Mouse (Mus musculus): ENCODE measurements around the gene Zyg11a.
"Not testable (repeated sequence)": the region's sequence is repeated elsewhere in the genome, so short reads cannot be mapped to it uniquely, and the experiment has no call there.

Zyg11a gene

GRCm38 (mm10) chr4:108217332-108218179 lies at the start of gene Zyg11a:
Zyg11a (minus strand) TSS chr4:108218048.
- peak; percentile 15 for DNase-seq (ENCODE audit: low read depth, low spot score)

GRCm38 (mm10) chr4:108265774-108266173 lies 47.9 kb upstream of the Zyg11a start:
- DNase-seq (ENCODE audit: low read depth, low spot score): no peak

DNA sequence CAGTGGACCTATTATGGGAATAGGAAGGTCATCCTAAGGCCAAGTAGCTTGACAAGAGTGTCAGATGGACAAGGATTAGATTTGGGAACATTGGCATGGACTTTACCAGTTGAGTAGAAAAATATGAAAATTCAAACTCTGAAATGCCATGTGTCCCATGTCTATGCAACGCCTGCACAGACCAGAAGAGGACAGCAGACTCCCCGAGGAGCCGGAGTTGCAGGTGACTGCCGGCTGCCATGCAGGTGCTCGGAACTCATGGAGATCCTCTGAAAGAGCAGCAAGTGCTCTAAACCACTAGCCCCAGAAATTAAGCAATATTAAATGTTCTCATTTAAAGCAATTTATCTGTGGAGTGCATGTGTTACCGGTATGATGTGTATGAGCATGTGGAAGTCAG lies 35.5 kb upstream of the Zyg11a start:
- DNase-seq (ENCODE audit: low read depth, low spot score): peak; percentile 7

DNA sequence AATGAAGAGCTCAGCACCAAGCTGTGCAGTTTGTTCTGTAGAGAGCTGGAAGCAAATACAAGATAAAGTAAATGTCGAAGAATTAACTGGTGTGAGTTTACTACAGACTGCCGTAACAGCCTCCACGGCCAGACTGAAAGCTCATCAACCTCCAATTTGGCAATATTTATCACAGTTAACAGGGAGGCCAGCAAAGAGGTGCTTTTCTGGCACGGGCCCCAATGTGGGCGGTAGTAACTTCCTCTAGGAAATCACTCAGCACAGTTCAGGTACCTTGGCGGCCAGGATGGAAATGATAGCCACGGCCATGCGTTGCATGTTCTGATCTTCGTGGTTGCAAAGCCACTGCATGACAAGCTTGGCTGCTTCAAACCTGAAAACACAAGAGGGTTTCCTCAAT lies 32.7 kb upstream of the Zyg11a start:
- no peak for DNase-seq (ENCODE audit: low read depth, low spot score)

DNA sequence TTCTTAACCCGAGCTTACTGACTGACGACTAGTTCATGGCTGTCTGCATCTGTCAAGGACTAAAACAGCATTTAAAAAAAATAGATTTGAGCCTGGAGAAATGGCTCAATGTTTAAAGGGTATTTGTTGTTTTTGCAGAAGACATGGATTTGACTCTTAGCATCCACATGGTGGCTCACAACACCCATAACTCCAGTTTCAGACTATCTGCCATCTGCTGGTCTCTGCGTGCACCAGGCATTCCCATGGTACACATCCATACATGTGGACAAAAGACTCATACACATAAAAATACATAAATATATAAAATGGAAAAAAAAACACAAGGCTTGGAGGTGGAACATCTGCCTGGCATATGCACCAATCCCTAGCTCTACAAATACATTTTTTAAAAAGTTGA lies 31.5 kb upstream of the Zyg11a start:
- no peak for DNase-seq (ENCODE audit: low read depth, low spot score)

- no peak for DNase-seq (ENCODE audit: low read depth, low spot score)
These were observed 15.8 kb upstream of the Zyg11a start for GRCm38 (mm10) chr4:108233654-108234053.

GRCm38 (mm10) chr4:108225341-108225872 lies 7.6 kb upstream of the Zyg11a start:
- DNase-seq (ENCODE audit: low read depth, low spot score): no peak

GRCm38 (mm10) chr4:108222507-108222906 lies 4.7 kb upstream of the Zyg11a start:
- no peak for DNase-seq (ENCODE audit: low read depth, low spot score)

- DNase-seq (ENCODE audit: low read depth, low spot score): no peak
These were observed 1.2 kb upstream of the Zyg11a start for GRCm38 (mm10) chr4:108219019-108219418.

GRCm38 (mm10) chr4:108213023-108213422 lies 4.8 kb downstream of the Zyg11a start:
- no peak for DNase-seq (ENCODE audit: low read depth, low spot score)

- no peak for DNase-seq (ENCODE audit: low read depth, low spot score)
These were observed 13.2 kb downstream of the Zyg11a start for GRCm38 (mm10) chr4:108204629-108205028.

DNA sequence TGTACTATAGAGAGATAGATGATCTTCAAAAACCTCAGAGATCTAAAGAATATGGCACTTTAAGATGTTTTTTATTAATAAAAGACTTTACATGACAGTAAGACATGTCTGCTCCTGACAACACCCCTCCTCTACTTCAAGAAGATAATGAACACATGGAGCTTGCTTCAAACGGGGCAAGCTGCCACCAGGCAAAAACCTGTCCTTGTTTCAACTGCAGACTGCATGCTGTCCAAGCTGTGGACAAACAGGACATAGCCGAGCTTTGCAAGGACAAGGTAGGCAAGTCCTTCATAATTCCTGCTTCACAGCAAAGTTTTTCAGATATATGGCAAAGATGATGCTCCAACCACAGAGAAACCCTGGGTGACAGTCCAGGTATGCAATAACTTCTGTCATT lies 18.6 kb downstream of the Zyg11a start:
- DNase-seq (ENCODE audit: low read depth, low spot score): no peak

DNA sequence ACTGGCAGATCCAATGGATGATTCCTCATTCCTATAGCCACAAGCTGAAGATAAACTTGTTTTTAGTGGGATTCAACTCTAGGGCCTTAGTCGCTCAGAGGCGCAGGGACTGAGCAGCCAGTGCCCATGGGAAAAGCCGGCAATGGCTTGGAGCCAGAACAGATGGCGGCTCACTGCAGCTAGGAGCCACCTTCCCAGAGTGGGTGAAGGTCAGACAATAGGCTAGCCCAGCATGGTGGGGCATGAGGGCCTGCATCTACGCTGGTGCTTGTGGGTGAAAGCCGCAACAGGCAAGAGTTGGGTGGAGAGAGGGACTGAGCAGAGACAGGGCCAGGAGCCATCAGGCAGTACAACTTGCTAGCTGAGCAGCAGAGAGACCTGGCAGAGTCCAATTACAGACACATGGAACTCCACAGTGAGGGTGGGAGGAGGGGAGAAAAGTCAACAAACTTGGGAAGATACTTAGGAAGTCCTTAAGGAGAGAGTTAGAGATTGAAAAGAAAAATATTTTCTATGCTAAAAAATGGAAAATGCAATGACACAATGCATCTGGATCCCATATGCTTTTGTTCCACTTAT lies 21.5 kb downstream of the Zyg11a start:
- DNase-seq (ENCODE audit: low read depth, low spot score): no peak

- DNase-seq (ENCODE audit: low read depth, low spot score): no peak
These were observed 25.0 kb downstream of the Zyg11a start for GRCm38 (mm10) chr4:108192821-108193323.

GRCm38 (mm10) chr4:108182278-108182677 lies 35.6 kb downstream of the Zyg11a start:
- no peak for DNase-seq (ENCODE audit: low read depth, low spot score)

DNA sequence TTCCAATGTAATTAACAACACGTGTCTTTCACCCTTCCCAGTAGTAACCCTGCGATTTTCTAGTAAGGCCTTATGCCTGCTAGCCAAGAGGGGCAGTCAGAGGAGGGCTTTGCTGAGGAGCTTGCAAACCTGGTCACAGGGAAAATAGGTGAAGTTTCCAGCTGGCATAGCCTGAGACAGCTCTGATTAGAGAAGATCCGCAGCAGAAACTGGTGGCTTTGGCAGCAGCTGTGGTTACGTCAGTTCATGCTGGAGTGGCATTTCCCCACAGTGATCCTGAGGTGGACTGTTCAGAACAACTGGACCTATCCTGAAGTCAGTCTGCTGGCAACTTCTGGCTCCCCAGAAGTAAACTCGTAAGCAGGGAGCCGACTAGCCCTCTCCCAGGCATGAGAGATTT lies 49.8 kb downstream of the Zyg11a start:
- DNase-seq (ENCODE audit: low read depth, low spot score): no peak

DNA sequence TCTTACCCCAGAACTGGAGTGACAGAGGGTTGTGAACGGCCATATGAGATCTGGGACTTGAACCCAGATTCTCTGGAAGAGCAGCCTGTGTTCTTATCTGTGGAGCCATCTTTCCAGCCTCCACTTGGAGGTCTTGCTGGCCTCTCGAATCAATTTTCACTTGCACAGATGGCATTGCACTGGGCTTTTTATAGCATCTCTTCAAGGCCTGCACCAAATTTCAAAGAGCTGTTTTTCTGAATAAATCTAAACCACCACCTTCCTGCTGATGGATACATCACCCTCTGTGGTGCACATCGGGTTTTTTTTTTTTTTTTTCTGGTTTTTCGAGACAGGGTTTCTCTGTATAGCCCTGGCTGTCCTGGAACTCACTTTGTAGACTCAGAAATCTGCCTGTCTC lies 51.0 kb downstream of the Zyg11a start:
- no peak for DNase-seq (ENCODE audit: low read depth, low spot score)

DNA sequence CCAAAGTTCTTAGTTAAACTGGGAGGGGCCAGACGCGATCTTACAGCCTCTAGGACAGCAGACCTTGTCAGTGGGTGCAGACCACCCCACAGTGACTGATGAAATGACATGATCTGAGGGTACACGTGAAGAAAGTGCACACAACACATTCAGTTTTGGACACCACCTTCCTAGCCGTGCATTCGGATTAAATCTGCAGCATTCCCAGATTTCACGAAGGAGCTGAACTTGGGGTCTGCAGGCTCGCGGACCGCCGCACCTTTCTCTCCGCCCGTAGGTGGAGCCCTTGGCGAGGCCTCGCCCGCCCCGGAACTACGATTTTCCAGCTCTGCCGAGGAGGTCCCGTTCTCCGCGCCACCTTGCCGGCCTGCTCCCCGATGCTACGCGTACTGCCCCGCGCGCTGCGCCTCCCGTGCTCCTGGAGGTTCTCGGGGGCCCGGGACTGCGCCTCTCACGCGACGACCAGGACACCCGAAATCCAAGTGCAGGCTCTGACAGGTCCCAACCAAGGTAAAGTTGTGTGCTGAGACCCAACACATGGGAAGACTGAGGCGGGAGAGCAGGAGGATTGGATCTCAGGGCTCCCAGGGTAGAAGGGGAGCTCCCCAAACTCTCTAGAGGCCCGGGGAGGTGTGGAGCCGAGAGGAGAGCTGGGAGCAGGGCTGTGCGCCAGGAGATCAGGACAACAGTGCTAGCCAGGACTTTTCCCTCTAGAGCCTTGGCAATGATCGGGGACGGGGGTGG lies 52.5 kb downstream of the Zyg11a start, which contains the start of gene Echdc2:
TSS of gene Echdc2 (plus strand) at position 286 of the 744 bp plus-strand sequence.
- DNase-seq (ENCODE audit: low read depth, low spot score): peak; percentile 12

DNA sequence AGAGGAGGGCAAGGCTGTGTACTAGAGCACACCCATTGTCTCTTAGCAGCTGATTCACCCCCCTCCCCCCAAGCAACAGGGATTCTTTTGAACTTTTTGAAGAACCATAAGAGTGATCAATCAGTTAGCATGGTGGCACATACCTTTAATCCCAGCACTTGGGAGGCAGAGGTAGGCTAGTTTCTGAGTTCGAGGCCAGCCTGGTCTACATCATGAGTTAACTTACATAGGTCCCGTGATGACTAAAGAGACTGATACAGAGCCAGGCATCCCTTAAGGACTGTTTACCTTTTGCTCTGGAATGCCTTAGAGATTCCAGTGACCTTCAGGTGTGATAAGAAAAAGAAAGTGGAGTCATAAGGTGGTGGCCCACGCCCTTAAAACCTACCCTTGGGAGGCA lies 54.6 kb downstream of the Zyg11a start:
- no peak for DNase-seq (ENCODE audit: low read depth, low spot score)

DNA sequence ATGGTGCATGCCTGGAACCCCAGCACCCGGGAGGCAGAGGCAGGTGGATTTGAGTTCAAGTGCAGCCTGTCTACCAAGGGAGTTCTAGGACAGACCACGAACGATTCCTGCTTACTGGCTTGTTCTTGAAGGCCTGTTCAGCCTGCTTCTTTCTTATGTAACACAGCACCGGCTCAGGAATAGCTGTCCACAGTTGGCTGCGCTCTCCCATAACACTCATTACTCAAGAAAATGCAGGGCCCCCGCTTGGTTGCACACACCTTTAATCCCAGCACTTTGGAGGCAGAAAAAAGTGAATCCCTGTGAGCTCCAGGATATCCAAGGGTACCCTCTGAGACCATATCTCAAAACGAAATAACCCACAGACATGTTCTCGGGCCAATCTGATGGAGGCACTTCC lies 55.9 kb downstream of the Zyg11a start:
- no peak for DNase-seq (ENCODE audit: low read depth, low spot score)

DNA sequence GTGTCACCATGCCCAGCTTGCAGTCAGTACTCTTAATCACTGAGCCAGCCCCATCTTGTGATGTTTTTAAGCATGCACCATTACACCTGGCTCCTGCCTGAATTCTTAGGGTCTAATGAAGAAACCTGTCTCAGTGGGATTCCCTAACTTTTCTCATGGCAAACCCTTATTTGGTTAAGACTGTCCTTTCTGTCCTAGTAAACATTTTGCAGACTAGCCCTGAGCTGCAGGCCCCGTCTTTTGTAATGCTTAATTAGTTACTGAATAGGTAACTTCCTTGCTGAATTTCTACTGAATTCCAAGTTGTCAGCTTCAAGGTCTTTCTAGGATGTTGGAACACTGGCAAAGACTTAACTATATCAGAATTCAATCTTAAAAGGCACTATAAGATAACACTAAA lies 62.7 kb downstream of the Zyg11a start:
- DNase-seq (ENCODE audit: low read depth, low spot score): not testable (repeated sequence)

DNA sequence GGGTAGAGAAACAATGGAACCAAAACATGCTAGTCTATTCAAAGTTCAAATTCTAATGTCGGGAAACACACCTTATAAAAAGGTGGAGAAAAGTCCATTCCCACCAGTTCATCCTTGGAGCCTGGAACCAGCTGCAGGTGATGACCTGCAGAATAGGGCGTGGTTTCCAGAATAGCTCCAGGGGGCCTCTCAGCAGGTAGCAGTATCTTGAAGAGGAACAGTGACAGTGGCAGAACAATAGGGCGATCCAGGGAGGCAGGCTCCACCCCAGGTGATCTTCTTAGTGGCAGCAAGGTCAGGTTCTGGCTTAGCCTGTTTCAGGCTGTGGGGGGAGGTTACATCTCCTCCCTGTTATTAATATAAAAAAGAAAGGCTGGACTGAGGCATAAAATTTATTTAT lies 72.3 kb downstream of the Zyg11a start:
- DNase-seq (ENCODE audit: low read depth, low spot score): not testable (repeated sequence)

All from CD4-positive helper T cell, adult 2 months (primary cell).